Mouse (Mus musculus): ENCODE results near the gene Kcnd1. TPM values are rescaled to one million over a fixed set of nuclear protein-coding genes. Genes with fewer than 3 reads are reported as not detected.

The Kcnd1 gene
- polyA plus RNA-seq, 2 experiments: 0.19 to 0.37 TPM

DNA sequence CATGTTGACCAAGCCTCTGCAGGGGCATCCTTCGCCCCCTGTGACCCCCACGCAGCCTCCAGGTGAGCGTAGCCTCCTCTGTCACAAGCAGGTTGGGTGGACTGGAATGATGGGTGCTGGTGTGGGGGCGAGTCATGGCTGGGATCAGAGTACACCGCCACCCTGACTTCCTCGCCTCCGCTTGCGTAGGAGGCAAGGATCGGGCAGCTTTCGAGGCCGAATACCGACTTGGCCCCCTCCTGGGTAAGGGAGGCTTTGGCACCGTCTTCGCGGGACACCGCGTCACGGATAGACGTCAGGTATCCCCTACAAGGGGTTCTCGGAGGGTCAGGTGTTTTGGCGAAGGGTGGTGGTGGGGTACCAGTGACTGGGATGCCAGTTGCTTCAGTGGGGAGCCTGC, 56.4 kb downstream of the Kcnd1 start:
- Histone ChIP-seq H3K9ac (replicated peaks) (no peak overlapping the region), H3K36me3 (replicated peaks; ENCODE audit: control insufficient read depth, insufficient read depth, low read depth) (peaks cover 7% of the 10 kb centered on the region), H3K4me3 (ENCODE audit: insufficient read depth in 1 of 2, low read depth in 2 of 2, low read length in 2 of 2) (peak overlapping the region; percentile 47 to 53), H3K9me3 (ENCODE audit: control insufficient read depth, low read length) (no peaks in the 10 kb centered on the region), H3K27me3 (ENCODE audit: control insufficient read depth, insufficient read depth, low read length) (no peaks in the 10 kb centered on the region), H3K27ac (no peak overlapping the region), H3K4me2 (ENCODE audit: low read depth) (peak overlapping the region; percentile 74), H3K4me1 (replicated peaks; ENCODE audit: control insufficient read depth in 2 of 2, insufficient read depth in 2 of 2, low read length in 1 of 2) (peaks cover 0 to 11% of the 10 kb centered on the region in 2 experiments; a peak in 3 of 4 replicates)
- TF ChIP-seq CTCF (IDR thresholded peaks at IDR 0.05; ENCODE audit: low read depth) (no peak), EP300 (IDR thresholded peaks at IDR 0.05; ENCODE audit: low read depth) (no peak)
- DNase-seq (ENCODE audit: low read depth in 3 of 3, low spot score in 3 of 3) (no peak), ATAC-seq (ENCODE audit: insufficient read depth) (peak; percentile 14; the same call in 1 of the 2 replicates)
- WGBS (ENCODE audit: insufficient replicate concordance): 23% methylated on average over 21 of the region's 21 CpGs

DNA sequence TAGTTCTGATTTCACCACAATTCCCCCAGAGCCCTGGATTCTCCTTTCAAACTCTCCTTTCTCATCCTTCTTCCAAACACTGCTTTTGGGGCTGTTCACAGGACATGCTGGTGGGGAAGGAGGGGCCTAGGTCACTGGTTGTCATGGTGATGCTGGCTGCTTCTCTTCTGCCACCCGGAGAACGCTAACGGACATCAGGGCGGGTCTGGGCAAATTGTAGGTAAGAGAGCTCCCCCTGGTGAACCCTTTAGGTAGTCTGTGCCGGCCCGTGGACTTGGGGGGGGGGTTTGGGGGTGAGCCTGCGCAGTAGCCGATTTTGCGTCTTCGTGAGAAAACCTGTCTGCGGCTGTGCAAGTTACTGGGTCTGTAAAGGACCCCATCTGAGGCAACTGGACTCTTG, 57.7 kb downstream of the Kcnd1 start:
- Histone ChIP-seq H3K4me2 (ENCODE audit: low read depth) (peak overlapping the region; percentile 74; the same call in 1 of the 2 replicates), H3K9me3 (ENCODE audit: control insufficient read depth, low read length) (no peaks in the 10 kb centered on the region), H3K4me1 (replicated peaks; ENCODE audit: control insufficient read depth in 2 of 2, insufficient read depth in 2 of 2, low read length in 1 of 2) (peaks cover 0 to 13% of the 10 kb centered on the region in 2 experiments; a peak in 3 of 4 replicates), H3K27me3 (ENCODE audit: control insufficient read depth, insufficient read depth, low read length) (no peaks in the 10 kb centered on the region), H3K9ac (replicated peaks) (no peak overlapping the region), H3K27ac (no peak overlapping the region), H3K4me3 (ENCODE audit: insufficient read depth in 1 of 2, low read depth in 2 of 2, low read length in 2 of 2) (no peak overlapping the region), H3K36me3 (replicated peaks; ENCODE audit: control insufficient read depth, insufficient read depth, low read depth) (no peaks in the 10 kb centered on the region; the same call in 1 of the 2 replicates)
- 8% methylated on average over 11 of the region's 11 CpGs for WGBS (ENCODE audit: insufficient replicate concordance)
- no peak for ATAC-seq (ENCODE audit: insufficient read depth)
- DNase-seq (ENCODE audit: low read depth in 3 of 3, low spot score in 3 of 3): peak; percentile 33 to 49 (median 39)
- TF ChIP-seq CTCF (IDR thresholded peaks at IDR 0.05; ENCODE audit: low read depth) (peak; percentile 69), EP300 (IDR thresholded peaks at IDR 0.05; ENCODE audit: low read depth) (no peak)

DNA sequence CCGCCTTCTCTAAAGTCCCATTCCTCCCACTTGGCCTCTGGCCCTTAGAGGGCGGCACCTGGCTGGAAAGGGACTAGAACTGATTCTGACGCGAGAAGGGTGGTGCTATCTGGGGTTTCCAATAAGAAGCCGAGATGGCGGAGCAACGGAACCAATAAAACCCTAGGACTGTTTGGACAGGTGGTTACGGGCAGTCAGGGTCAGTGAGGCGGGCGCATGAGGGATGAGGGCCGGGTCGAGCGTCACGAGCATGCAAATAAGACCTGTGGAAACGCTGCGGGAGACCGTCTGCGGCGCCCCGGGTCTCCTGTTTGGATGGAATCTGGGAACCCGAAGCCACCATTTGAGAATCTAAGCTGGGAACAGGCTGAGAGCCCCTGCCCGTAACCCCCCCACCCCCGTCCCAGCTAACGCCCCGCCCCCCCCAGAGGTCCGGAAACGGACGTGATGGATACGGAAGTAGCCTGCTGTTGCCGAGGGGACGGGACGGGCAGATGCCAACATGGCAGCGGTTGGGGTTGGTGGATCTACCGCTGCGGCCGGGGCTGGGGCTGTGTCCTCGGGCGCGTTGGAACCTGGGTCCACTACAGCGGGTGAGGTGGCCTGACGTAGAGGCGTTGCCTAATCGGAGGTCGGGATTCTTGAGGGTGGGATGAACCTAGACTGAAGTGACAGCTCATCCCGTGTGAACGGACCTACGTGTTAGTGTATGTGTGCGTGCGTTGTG, 61.9 kb downstream of the Kcnd1 start, which contains the start of gene Slc35a2:
Gene Slc35a2 (plus strand): TSS at position 188 of the 727 bp plus-strand sequence.
- H3K9ac ChIP-seq (replicated peaks): peak within 1 kb of the TSS; percentile 57
- peak within 1 kb of the TSS; percentile 56 to 98 for H3K4me3 ChIP-seq (ENCODE audit: insufficient read depth in 1 of 2, low read depth in 2 of 2, low read length in 2 of 2)
- ATAC-seq (ENCODE audit: insufficient read depth) (peak; percentile 93), DNase-seq (ENCODE audit: low read depth in 3 of 3, low spot score in 3 of 3) (peak; percentile 74 to 76 (median 75))
- no peaks in the 10 kb centered on the region for H3K9me3 ChIP-seq (ENCODE audit: control insufficient read depth, low read length)
- H3K36me3 ChIP-seq (replicated peaks; ENCODE audit: control insufficient read depth, insufficient read depth, low read depth): no peaks in the 10 kb centered on the region
- H3K4me1 ChIP-seq (replicated peaks; ENCODE audit: control insufficient read depth in 2 of 2, insufficient read depth in 2 of 2, low read length in 1 of 2): peaks cover 0 to 8% of the 10 kb centered on the region in 2 experiments; a peak in 3 of 4 replicates
- 6% methylated on average over 49 of the region's 49 CpGs for WGBS (ENCODE audit: insufficient replicate concordance)
- no peak within 1 kb of the TSS for H3K27ac ChIP-seq
- peak; percentile 44; the same call in 1 of the 2 replicates for TF ChIP-seq CTCF (IDR thresholded peaks at IDR 0.05; ENCODE audit: low read depth)
- no peak for TF ChIP-seq EP300 (IDR thresholded peaks at IDR 0.05; ENCODE audit: low read depth)
- H3K27me3 ChIP-seq (ENCODE audit: control insufficient read depth, insufficient read depth, low read length): no peaks in the 10 kb centered on the region
- peak within 1 kb of the TSS; percentile 73 for H3K4me2 ChIP-seq (ENCODE audit: low read depth)

MicroRNAs within 50 kb of the gene (microRNA counts, 519-probe panel; counts per million panel counts)
- 3,761 counts per million, percentile 11 among the panel's probes with 10 or more counts for microRNA mmu-miR-1198

Small RNAs within 50 kb of the gene (microRNA-seq; reads per million reads assigned to microRNA genes)
- 38.5 reads per million, percentile 38 among the genes with 10 or more reads in this experiment for gene Mir1198

Other genes starting within 250 kb of the Kcnd1 start
- gene Foxp3, start 248.6 kb upstream of the Kcnd1 start, polyA plus RNA-seq (2012; rRNA removed): not detected in 2 replicates
- gene Foxp3, start 248.6 kb upstream of the Kcnd1 start, polyA plus RNA-seq (2014; fragmentation: Nextera tagmentation; extraction: Ambion mirVana): not detected in 2 replicates
- 0.42 and 0.56 TPM in 2 replicates for gene Ppp1r3f, start 248.0 kb upstream of the Kcnd1 start, polyA plus RNA-seq (2012; rRNA removed)
- 0.06 TPM in 2 replicates for gene Ppp1r3f, start 248.0 kb upstream of the Kcnd1 start, polyA plus RNA-seq (2014; fragmentation: Nextera tagmentation; extraction: Ambion mirVana)
- gene Ccdc22, start 216.8 kb upstream of the Kcnd1 start, polyA plus RNA-seq (2012; rRNA removed): 9.0 TPM in 2 replicates
- 16.7 and 19.0 TPM in 2 replicates for gene Ccdc22, start 216.8 kb upstream of the Kcnd1 start, polyA plus RNA-seq (2014; fragmentation: Nextera tagmentation; extraction: Ambion mirVana)
- gene Cacna1f, start 215.2 kb upstream of the Kcnd1 start, polyA plus RNA-seq (2012; rRNA removed): 0.04 and 0.06 TPM in 2 replicates
- gene Cacna1f, start 215.2 kb upstream of the Kcnd1 start, polyA plus RNA-seq (2014; fragmentation: Nextera tagmentation; extraction: Ambion mirVana): 0.03 and 0.11 TPM in 2 replicates
- 0.34 and 0.39 TPM in 2 replicates for gene Syp, start 183.8 kb upstream of the Kcnd1 start, polyA plus RNA-seq (2012; rRNA removed)
- gene Syp, start 183.8 kb upstream of the Kcnd1 start, polyA plus RNA-seq (2014; fragmentation: Nextera tagmentation; extraction: Ambion mirVana): 0.05 and 0.25 TPM in 2 replicates
- gene Prickle3, start 165.0 kb upstream of the Kcnd1 start, polyA plus RNA-seq (2012; rRNA removed): 1.2 and 1.3 TPM in 2 replicates
- gene Prickle3, start 165.0 kb upstream of the Kcnd1 start, polyA plus RNA-seq (2014; fragmentation: Nextera tagmentation; extraction: Ambion mirVana): 0.34 and 1.0 TPM in 2 replicates
- gene Plp2, start 150.9 kb upstream of the Kcnd1 start, polyA plus RNA-seq (2012; rRNA removed): 27.3 and 43.1 TPM in 2 replicates
- 29.0 and 31.0 TPM in 2 replicates for gene Plp2, start 150.9 kb upstream of the Kcnd1 start, polyA plus RNA-seq (2014; fragmentation: Nextera tagmentation; extraction: Ambion mirVana)
- gene Magix, start 141.0 kb upstream of the Kcnd1 start, polyA plus RNA-seq (2012; rRNA removed): 0.02 and 0.04 TPM in 2 replicates
- 0.20 TPM in 1 of 2 replicates, not detected in the other for gene Magix, start 141.0 kb upstream of the Kcnd1 start, polyA plus RNA-seq (2014; fragmentation: Nextera tagmentation; extraction: Ambion mirVana)
- gene Gpkow, start 125.2 kb upstream of the Kcnd1 start, polyA plus RNA-seq (2012; rRNA removed): 4.4 and 7.0 TPM in 2 replicates
- gene Gpkow, start 125.2 kb upstream of the Kcnd1 start, polyA plus RNA-seq (2014; fragmentation: Nextera tagmentation; extraction: Ambion mirVana): 12.6 and 14.6 TPM in 2 replicates
- gene Wdr45, start 108.0 kb upstream of the Kcnd1 start, polyA plus RNA-seq (2012; rRNA removed): 11.8 and 12.1 TPM in 2 replicates
- gene Wdr45, start 108.0 kb upstream of the Kcnd1 start, polyA plus RNA-seq (2014; fragmentation: Nextera tagmentation; extraction: Ambion mirVana): 7.5 and 10.0 TPM in 2 replicates
- 0.09 and 0.18 TPM in 2 replicates for gene Gm45208, start 100.0 kb upstream of the Kcnd1 start, polyA plus RNA-seq (2012; rRNA removed)
- gene Gm45208, start 100.0 kb upstream of the Kcnd1 start, polyA plus RNA-seq (2014; fragmentation: Nextera tagmentation; extraction: Ambion mirVana): not detected in 2 replicates
- gene Praf2, start 93.8 kb upstream of the Kcnd1 start, polyA plus RNA-seq (2012; rRNA removed): 4.3 and 5.7 TPM in 2 replicates
- 4.0 and 6.6 TPM in 2 replicates for gene Praf2, start 93.8 kb upstream of the Kcnd1 start, polyA plus RNA-seq (2014; fragmentation: Nextera tagmentation; extraction: Ambion mirVana)
- gene Ccdc120, start 71.4 kb upstream of the Kcnd1 start, polyA plus RNA-seq (2012; rRNA removed): 1.4 and 2.0 TPM in 2 replicates
- gene Ccdc120, start 71.4 kb upstream of the Kcnd1 start, polyA plus RNA-seq (2014; fragmentation: Nextera tagmentation; extraction: Ambion mirVana): 1.5 and 2.3 TPM in 2 replicates
- gene Tfe3, start 59.7 kb upstream of the Kcnd1 start, polyA plus RNA-seq (2012; rRNA removed): 4.6 and 4.7 TPM in 2 replicates
- 5.7 and 7.3 TPM in 2 replicates for gene Tfe3, start 59.7 kb upstream of the Kcnd1 start, polyA plus RNA-seq (2014; fragmentation: Nextera tagmentation; extraction: Ambion mirVana)
- 23.3 and 31.3 TPM in 2 replicates for gene Gripap1, start 32.5 kb upstream of the Kcnd1 start, polyA plus RNA-seq (2012; rRNA removed)
- gene Gripap1, start 32.5 kb upstream of the Kcnd1 start, polyA plus RNA-seq (2014; fragmentation: Nextera tagmentation; extraction: Ambion mirVana): 17.7 and 19.7 TPM in 2 replicates
- 30.0 and 30.4 TPM in 2 replicates for gene Otud5, start 19.1 kb downstream of the Kcnd1 start, polyA plus RNA-seq (2012; rRNA removed)
- 26.9 and 28.8 TPM in 2 replicates for gene Otud5, start 19.1 kb downstream of the Kcnd1 start, polyA plus RNA-seq (2014; fragmentation: Nextera tagmentation; extraction: Ambion mirVana)
- 2.8 and 2.9 TPM in 2 replicates for gene Pim2, start 56.0 kb downstream of the Kcnd1 start, polyA plus RNA-seq (2012; rRNA removed)
- gene Pim2, start 56.0 kb downstream of the Kcnd1 start, polyA plus RNA-seq (2014; fragmentation: Nextera tagmentation; extraction: Ambion mirVana): 2.3 and 2.4 TPM in 2 replicates
- gene Slc35a2, start 61.7 kb downstream of the Kcnd1 start, polyA plus RNA-seq (2012; rRNA removed): 13.1 and 13.6 TPM in 2 replicates
- gene Slc35a2, start 61.7 kb downstream of the Kcnd1 start, polyA plus RNA-seq (2014; fragmentation: Nextera tagmentation; extraction: Ambion mirVana): 6.6 and 6.7 TPM in 2 replicates
- 27.3 and 41.4 TPM in 2 replicates for gene Pqbp1, start 77.0 kb downstream of the Kcnd1 start, polyA plus RNA-seq (2012; rRNA removed)
- 28.4 and 28.5 TPM in 2 replicates for gene Pqbp1, start 77.0 kb downstream of the Kcnd1 start, polyA plus RNA-seq (2014; fragmentation: Nextera tagmentation; extraction: Ambion mirVana)
- gene Timm17b, start 77.1 kb downstream of the Kcnd1 start, polyA plus RNA-seq (2012; rRNA removed): 18.2 and 18.6 TPM in 2 replicates
- gene Timm17b, start 77.1 kb downstream of the Kcnd1 start, polyA plus RNA-seq (2014; fragmentation: Nextera tagmentation; extraction: Ambion mirVana): 105 and 109 TPM in 2 replicates
- gene Gm10491, start 85.5 kb downstream of the Kcnd1 start, polyA plus RNA-seq (2012; rRNA removed): not detected in 2 replicates
- gene Gm10491, start 85.5 kb downstream of the Kcnd1 start, polyA plus RNA-seq (2014; fragmentation: Nextera tagmentation; extraction: Ambion mirVana): not detected in 2 replicates
- gene Gm10490, start 87.3 kb downstream of the Kcnd1 start, polyA plus RNA-seq (2012; rRNA removed): not detected in 2 replicates
- not detected in 2 replicates for gene Gm10490, start 87.3 kb downstream of the Kcnd1 start, polyA plus RNA-seq (2014; fragmentation: Nextera tagmentation; extraction: Ambion mirVana)
- gene Pcsk1n, start 97.5 kb downstream of the Kcnd1 start, polyA plus RNA-seq (2012; rRNA removed): 0.19 TPM in 1 of 2 replicates, not detected in the other
- gene Pcsk1n, start 97.5 kb downstream of the Kcnd1 start, polyA plus RNA-seq (2014; fragmentation: Nextera tagmentation; extraction: Ambion mirVana): 0.08 TPM in 1 of 2 replicates, not detected in the other
- 0.05 TPM in 1 of 2 replicates, not detected in the other for gene Eras, start 106.3 kb downstream of the Kcnd1 start, polyA plus RNA-seq (2012; rRNA removed)
- gene Eras, start 106.3 kb downstream of the Kcnd1 start, polyA plus RNA-seq (2014; fragmentation: Nextera tagmentation; extraction: Ambion mirVana): not detected in 2 replicates
- 10.8 and 11.9 TPM in 2 replicates for gene Hdac6, start 125.6 kb downstream of the Kcnd1 start, polyA plus RNA-seq (2012; rRNA removed)
- 7.9 and 8.8 TPM in 2 replicates for gene Hdac6, start 125.6 kb downstream of the Kcnd1 start, polyA plus RNA-seq (2014; fragmentation: Nextera tagmentation; extraction: Ambion mirVana)
- 112 and 113 TPM in 2 replicates for gene Gata1, start 155.8 kb downstream of the Kcnd1 start, polyA plus RNA-seq (2012; rRNA removed)
- 105 and 126 TPM in 2 replicates for gene Gata1, start 155.8 kb downstream of the Kcnd1 start, polyA plus RNA-seq (2014; fragmentation: Nextera tagmentation; extraction: Ambion mirVana)
- not detected in 2 replicates for gene Glod5, start 196.2 kb downstream of the Kcnd1 start, polyA plus RNA-seq (2012; rRNA removed)
- not detected in 2 replicates for gene Glod5, start 196.2 kb downstream of the Kcnd1 start, polyA plus RNA-seq (2014; fragmentation: Nextera tagmentation; extraction: Ambion mirVana)